Mouse (Mus musculus): ENCODE results near the gene Ttc13.

Gene Ttc13

DNA sequence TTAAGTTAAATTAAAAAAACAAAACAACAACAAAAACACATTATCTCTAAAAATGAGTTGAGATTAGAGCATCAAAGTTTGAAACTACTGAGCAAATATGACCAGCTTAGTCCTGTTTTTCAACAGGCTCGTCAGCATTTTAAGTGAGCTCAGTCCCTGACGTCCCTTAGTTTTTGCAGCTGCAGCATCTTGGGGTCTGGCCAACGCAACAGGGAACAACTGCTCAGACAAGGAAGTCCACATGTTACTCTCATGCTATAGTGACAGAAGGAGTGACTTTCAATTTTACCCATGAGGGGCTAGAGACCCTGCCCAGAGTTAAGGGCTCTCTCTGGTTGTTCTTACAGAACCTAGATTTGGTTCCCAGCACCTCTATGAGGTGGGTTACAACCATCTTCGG lies 17.4 kb downstream of the Ttc13 start:
- no peak for DNase-seq (ENCODE audit: low spot score in 2 of 2)

DNA sequence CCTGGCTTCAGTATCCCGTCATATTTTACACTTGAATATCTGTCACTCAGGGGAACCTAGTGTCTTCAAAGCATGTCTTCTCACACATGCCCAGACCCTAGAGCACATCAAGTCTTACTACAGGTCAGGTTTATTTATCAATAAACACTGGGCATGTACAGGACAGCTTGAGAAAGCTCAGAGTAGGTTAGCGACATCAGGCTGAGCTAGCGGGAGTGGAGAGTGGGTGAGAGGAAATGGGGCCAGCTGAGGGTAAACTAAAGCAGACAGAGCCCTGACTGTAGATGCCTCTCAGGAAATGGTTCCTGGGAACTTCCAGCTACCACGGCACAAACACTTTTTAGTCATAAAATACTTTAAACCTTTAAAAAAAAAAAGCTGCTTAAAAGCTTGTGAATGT lies 18.3 kb downstream of the Ttc13 start:
- DNase-seq (ENCODE audit: low spot score in 2 of 2) = no peak

DNA sequence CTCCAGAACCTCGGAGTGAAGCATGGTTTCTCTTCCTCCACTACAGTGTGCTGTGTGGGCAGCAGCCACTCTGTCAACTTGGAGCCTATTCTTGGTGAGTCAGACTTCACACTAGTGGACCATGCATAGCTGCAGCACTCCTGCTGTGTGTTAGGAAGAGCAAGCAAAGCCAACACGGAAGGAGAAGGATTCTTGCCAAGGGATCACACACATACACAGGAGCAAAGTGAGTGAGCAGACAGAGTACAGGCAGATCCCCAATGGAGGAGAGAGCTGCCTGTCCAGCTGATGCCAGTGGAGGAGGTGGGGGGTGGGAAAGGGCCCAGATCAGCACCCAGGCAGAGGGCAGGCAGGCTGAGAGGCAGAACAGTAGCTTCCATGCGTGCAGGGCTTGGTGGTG lies 19.6 kb downstream of the Ttc13 start:
- no peak for DNase-seq (ENCODE audit: low spot score in 2 of 2)

DNA sequence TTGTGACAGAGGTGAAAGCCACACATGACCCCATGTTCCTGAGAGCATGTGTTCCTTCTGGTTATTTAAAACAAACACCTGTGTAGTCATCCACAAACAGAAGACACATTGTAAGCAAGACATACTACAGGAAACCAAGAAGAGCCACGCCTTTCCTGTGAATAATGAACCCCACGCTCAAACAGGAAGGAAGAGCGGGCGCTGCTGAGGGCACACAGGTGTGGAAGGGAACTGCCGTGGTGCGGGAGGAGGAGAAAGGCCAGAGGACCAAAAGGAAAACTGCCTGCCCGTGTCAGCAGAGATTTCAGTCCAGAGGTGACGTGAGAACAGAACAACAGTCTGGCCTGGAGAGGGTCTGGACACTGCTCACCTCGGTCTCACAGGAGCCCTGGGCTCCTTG lies 20.8 kb downstream of the Ttc13 start:
- no peak for DNase-seq (ENCODE audit: low spot score in 2 of 2)

DNA sequence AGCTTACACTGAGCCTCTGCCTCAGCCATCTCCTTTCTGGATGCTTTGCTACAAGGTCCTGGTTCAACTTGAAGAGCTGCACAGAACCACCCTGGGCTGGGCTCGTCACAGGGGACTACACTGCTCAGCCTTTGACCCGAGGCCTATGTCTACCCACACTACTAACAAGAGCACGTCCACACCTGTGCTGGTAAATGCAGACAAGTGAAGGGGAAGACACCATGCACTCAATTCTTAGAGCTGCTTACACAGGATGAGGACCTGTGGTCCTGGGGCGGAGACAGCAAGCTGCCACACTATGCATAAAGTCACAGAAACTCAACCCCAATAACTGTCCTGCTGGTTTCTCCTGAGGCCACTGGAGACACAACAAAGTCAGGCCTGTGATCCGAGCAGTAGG lies 21.5 kb downstream of the Ttc13 start:
- no peak for DNase-seq (ENCODE audit: low spot score in 2 of 2)

DNA sequence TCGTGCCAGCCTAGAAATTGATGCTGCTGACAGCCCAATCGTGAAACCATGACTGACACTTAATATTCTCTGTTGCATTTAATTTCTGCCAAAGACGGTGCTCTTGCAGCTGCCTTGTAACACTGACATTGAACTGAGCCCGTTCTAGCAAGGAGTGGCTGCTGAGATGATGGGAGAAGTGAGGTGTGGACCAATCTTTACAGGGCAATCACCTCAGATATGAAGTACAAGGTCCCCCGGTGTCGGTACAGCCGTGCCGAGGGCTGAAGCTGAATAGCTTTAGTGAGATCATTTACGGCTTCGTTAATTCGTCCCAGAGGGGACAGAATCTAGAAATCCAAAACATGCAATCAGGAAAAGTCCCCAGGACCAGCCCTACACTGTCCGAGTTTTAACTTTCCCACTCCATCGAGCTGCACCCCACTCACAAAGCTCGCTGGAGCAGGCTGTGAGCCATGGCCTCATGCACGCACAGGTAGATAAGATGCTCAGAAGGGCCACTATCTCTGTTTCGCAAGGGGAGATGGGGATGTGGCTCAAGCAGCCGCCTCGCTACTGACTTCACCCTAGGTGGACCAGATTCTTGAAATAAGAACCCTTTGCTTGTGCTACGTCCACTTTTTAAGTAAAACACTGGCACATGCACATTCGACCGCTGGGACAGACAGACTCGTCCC lies 26.2 kb downstream of the Ttc13 start:
- DNase-seq (ENCODE audit: low spot score in 2 of 2) = no peak

DNA sequence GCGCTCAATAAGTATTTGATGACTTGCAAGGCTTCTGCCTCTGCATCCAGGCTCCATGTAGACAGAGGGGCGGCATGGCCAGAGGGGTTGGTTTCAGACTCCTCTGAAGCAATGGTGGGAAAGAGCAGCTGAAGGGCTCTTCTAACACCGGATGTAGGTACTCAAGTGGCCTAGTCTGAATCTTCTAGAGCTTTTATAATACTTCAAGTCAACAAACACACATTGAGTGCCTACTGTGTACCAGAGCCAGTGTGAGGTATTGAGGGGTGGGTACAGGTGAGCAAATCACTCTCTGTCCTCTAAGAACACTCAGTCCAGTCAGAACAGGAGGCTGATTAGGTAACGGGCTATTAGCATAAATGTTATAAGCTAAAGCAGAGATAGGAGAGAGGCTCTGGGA lies 30.1 kb downstream of the Ttc13 start:
- DNase-seq (ENCODE audit: low spot score in 2 of 2) = no peak

DNA sequence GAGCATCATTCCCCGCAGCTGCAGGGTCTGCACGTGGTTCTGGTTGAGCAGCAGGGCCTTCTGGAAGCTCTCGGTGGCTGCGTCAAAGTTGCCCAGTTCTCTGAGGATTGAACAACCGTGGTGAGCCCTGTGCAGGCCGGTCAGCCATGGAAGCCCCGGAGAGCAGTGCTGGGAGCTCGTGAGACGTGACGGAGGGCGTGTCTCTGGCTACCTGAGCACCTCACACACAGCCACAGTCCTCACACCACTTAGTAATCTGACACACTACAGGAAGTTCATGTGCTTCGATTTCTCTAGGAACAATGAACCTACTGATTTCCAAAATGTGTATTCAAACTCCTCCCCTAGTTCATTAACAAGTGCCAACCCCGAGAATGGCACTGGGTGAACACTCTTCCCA lies 32.9 kb downstream of the Ttc13 start:
- DNase-seq (ENCODE audit: low spot score in 2 of 2) = no peak

DNA sequence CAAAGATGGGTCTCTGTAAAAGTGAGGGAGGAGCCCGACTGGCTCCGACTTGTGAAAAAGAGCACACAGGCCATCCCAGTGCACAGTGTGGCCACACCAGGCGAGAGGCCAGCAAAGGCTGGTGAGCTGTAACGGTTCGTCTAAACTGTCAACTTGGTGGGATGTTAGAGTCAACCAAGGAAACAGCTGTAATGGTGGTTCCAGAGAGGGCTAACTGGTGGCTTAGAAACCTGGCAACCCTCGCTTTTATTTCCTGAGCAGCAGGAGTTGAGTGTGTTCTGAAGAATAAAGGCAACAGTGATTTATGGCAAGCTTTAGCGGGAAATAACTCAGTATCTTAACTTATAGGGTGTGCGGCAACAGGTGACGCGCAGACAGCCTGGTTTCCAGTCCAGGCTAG lies 39.6 kb downstream of the Ttc13 start:
- DNase-seq (ENCODE audit: low spot score in 2 of 2) = no peak

DNA sequence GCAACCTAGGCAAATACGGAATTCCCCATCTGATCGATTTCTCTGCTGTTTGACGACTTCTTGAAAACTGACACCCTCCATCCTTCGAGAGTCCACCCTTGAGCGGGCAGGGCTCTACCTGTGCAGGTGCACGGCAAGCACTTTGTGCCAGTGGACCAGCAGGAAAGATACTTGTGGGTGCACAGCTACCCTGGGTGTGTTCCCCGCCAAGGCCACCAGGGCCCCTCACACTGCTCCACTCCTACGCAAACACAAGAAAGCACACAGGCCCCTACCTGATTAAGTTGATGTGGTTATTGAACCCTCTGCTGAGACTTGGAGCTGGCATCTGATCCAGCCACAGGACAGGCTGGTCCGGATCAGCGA lies 40.0 kb downstream of the Ttc13 start:
- DNase-seq (ENCODE audit: low spot score in 2 of 2) = no peak

DNA sequence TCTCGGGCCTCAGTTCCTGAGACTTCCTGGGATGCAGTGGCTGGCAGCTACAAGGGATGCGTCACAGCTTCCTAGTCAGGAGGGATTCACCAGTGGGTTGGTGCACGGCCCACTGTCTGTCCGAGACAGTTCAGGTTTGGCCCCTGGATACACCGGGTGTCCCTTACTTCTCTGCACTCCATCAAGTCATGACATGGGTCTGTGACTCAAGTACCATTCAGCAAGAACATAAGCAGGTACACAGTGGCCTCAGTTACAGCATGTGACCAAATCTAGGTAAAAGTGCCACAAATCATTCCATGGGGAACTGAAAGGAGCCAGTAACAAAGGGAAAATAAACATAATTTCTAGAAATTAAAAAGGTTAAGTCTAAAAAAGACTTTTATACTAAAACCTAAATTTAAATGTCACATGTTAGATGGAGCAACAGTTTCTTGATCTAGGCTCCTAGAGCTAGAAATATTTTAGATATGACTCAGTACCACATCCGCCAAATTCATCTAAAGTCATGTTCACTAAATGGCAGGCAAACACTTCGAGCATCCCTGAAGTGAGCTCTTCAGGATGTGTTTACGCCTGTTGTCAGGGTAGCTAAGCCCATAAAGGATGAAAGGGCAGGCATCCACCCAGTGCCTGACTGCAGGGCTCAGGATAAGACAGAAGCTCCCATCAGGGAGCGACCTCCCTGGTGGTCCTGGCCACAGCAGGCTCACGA lies 40.5 kb downstream of the Ttc13 start:
- DNase-seq (ENCODE audit: low spot score in 2 of 2) = no peak

DNA sequence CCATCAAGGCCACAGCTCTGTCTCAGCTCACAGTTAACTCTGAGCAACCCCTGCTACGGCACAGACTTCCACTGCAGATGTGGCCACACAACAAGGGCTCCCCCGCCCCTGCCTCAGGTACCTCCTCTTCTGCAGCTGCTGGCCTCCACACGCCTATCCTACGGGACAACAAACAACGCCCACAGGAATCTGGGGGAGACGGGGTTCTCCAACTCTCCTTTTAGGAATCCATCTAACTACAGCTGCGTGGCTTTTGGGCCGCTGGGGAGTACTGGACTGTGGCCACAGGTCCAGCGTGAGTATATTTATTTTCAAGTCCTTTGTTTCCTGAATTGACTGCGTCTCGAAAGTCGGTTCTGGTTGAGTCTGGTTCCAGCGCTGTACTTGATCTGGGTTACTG lies 43.5 kb downstream of the Ttc13 start:
- DNase-seq (ENCODE audit: low spot score in 2 of 2) = no peak

DNA sequence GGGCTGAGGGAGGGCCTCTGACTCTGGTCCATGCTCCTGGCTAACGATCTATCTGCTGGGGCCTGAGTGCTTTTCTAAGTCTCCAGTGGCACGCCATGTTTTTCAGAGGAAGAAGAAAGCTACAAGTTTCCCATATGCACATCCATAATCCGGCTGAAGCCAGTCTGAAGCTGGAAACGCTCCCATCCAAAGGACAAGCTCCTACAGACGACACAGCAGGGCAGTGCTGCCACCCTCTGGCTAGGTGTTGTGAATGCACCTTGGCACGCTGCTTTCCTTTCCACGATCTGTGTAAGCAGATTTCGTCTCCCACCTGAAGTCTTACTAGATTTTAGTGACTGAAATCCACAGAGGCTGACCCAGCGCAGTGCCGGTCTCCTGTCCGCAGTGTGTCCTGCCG lies 44.3 kb downstream of the Ttc13 start:
- DNase-seq (ENCODE audit: low spot score in 2 of 2) = peak; percentile 83 to 84

DNA sequence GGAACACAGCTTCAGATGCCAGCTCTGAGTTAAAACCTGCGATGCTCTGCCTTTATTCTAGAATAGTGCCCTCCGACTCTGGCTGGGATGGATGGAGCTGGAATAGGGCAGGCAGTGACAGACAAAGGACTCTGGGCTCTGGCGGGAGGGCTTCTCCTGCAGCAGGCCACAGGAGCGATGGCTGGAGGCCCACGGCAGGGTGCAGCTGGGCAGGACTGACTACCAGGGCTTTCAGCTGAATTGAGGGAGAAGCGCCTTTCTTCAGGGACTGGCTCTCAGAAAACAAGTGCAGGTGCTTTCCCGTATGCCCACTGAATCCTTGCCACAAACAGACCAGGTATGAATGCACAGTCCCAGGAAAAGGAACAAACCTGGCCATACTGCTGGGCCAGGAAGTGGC lies 44.7 kb downstream of the Ttc13 start:
- no peak for DNase-seq (ENCODE audit: low spot score in 2 of 2)

DNA sequence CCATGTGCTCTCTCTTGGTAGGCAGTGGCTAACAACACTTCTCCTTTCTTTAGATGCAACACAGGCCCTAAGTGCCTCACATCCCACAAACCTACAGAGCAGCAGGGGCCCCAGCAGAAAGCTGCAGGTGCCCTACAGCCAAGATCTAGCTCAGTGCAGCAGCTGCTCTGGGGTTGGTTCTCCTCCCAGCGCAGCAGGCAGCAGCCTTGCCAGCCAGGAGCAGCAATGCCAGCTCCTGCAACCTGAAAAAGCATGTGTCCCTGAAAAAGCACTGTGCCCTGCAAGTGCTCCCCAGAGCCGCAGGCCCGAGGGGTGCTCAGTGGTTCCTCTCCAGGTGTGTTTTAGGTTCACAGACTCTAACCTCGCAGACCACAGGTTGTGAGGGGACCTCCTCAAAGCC lies 45.1 kb downstream of the Ttc13 start:
- DNase-seq (ENCODE audit: low spot score in 2 of 2) = no peak

DNA sequence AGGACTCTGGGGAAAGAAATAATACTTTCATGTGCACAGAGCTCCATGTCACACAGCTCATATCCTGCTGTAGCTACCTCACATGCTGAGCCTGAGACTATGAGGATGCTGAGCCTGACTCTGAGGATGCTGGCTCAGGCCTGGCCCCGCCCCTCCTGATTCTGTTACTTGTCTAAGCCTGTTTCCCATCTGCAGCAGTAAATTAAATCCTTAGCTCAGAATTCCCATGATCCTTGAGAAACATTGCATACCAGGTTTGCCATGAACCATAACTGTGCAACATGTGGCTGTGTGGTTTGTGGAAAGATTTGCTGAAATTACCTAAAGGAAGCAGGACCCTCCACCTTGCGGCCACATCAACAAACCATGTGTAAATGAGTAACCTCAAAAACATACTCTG lies 49.4 kb downstream of the Ttc13 start:
- no peak for DNase-seq (ENCODE audit: low spot score in 2 of 2)

DNA sequence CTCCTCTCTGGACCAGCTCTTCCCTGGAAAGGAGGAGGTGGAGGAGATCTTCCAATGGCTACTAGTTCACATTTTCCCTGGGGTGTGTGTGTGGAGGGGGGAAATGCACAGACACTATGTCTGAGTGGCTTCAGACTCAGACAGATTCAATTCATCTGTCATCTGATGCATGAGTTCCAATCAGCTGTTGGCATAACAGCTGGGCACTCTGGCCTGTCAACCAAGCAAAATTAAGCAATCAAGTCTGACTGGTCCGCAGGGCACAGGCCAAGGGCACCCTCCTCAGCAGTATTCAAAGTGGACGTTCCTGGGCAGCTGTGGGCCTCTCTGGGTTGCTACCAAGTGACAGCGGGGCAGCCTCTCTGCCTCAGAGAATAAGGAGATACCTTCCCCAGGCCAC lies 53.0 kb downstream of the Ttc13 start:
- no peak for DNase-seq (ENCODE audit: low spot score in 2 of 2)

DNA sequence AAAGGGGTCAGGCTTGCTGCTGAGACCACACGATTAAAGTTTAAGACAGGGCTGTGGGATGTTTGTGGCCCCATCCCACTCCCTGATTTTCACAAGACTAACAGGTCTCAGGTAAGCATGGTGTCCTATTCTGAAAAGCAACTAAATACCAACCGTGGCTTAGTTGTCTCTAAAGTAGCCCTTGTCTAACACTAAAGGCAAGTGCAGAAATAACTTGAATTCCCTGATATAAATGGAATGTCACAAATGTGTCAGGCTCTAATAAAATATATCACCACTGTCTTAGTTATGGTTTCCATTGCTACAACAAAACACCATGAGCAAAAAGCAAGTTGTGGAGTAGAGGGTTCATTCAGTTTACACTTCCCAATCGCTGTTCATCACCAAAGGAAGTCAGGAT lies 57.4 kb downstream of the Ttc13 start:
- DNase-seq (ENCODE audit: low spot score in 2 of 2) = no peak

DNA sequence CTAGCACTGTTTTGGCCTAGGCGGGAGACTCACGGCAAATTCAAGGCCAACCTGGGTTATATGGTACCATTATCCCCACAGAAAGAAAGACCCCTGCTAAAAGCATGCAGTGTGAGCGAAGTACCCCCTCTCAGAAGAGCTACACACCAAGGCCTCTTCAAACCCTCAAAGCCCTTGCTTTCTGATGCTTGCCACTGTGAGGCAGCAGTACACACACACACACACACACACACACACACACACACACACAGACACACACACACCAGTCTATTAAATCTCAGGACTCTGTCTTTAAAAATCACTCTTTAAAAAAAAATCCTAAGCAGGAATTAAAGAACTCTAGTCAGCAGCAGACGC lies 57.9 kb downstream of the Ttc13 start:
- no peak for DNase-seq (ENCODE audit: low spot score in 2 of 2)

DNA sequence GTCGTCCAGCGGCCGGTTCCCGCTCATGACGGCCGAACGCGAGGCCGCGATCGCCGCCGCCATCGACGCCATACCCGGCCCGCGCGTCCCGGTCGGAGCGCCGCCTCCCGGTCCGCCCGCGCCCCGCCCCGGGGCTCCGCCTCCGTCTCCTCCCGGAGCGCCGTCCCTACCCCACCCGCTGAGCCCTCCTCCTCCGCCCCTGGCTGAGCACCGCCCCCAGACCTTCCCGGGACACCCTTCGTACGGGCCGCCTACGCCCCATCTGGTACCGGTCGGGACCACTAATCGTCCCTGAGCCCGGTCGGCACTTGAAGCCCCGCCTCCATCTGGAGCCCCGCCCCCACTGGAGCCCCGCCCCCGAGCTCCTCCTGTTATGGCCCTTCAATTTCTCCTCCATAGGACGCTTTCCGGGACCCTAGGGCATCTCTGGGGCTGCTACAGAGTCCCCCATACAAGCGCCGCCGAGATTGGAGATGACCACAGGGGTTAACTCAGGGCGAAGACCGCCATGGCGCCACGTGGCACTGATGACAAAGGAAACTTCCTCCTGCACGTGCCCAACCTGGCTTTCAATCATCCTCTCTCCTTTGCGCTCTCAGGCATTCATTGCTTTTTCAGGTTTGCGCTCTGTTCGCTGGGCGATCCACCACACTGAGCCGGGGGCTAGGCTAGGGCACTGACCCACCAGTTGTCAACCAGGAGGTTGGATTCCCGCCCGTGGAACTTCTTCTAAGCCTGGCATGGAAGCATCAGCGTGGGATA lies 58.5 kb downstream of the Ttc13 start, which contains the start of gene 2310022B05Rik:
Gene 2310022B05Rik (minus strand): TSS at position 258 of the 762 bp plus-strand sequence.
- peak; percentile 78 to 80 for DNase-seq (ENCODE audit: low spot score in 2 of 2)

DNA sequence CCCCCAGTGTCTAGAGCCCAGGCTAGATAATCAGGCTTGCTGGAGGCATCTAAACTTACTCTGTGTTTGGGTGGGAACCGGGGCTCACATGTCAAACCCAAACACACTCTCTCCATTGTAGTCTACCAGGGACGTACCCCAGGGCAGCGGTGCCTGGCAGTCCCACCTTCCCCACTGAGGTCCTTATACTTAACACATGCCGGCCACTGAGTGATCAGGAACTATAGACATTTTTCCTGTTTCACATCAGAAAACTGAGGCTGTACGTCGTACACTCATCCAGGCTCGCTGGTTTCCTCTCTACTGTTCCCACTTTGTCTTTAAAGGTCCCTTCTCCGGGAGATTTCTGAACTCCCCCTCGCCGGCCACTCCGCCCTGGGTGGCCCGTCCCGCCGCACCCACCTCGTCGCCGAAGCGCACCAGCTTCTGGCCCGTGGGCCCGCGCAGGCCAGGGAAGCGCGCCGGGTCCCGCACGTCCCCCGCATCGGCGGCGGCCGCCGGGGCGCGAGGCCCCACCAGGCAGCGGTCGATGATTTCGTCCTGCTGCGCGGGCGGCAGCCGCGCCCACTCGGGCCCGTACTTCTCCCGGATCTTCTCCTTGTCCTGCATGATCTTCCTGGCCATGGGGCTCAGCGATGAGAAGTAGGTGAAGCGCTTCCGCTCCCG lies 59.2 kb downstream of the Ttc13 start:
- DNase-seq (ENCODE audit: low spot score in 2 of 2) = no peak

DNA sequence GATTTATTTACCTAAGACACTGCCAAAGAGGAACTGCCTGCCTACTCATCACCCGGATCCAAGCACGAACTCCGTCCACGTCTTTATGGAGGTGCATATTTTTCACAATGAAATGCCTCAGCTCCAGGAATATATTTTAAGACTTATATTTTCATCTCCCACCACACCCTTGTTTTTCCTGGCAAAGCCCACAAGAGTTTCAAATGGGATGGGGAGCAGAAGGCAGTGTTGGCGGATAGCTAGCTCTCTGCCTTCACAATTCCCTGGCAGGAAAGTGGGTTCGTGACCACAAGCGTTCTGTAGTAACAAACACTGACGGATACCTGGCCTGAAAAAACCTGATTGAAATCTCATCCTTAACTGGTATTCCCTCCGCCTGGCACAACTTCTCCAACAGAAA lies 60.0 kb downstream of the Ttc13 start:
- DNase-seq (ENCODE audit: low spot score in 2 of 2) = no peak

DNA sequence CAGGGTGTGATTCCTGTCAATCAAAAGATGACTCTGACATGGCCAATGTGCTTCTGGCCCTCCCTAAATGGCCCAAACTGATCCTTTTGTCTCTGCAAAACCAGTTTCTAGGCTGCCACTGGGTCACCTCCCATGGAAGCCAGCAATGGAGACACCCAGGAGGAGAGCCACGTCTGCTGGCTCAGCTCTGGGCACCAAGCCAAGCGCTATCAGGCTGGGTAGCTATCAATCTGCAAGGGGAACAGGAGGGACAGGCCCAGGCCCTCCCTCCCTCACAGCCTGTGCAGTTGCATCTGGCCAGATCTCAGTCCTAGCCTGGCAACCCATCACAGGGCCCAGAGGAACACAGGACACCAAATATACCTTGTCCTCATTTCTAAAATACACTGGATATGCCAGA lies 63.4 kb downstream of the Ttc13 start:
- DNase-seq (ENCODE audit: low spot score in 2 of 2) = no peak
